Mouse (Mus musculus) heart, embryonic 11.5 days (tissue): ENCODE results near the gene Dvl2. TPM values are rescaled to one million over a fixed set of nuclear protein-coding genes. Genes with fewer than 3 reads are reported as not detected.

Source experiments
- microRNA counts: library from miRNA; unstranded; fragments of <30 nt; microRNA quantifications from one replicate; lab custom pipeline; 2015
- microRNA-seq: library from miRNA; unstranded; fragments of <30 nt; microRNA quantifications from one replicate; pipeline ENCODE4, GENCODE M21; 2016; ENCODE audit warnings: borderline number of aligned reads
- polyA plus RNA-seq: library from polyadenylated mRNA; unstranded; fragments of >200 nt; fragmentation: Nextera tagmentation; extraction: Ambion mirVana; gene quantifications from 2 replicates; pipeline ENCODE4 v1.2.1, GENCODE M21; 2014

Gene Dvl2
- polyA plus RNA-seq, 1 experiment from 2014 or later = 18.9 TPM

MicroRNAs within 50 kb of the gene (microRNA counts, 519-probe panel; counts per million panel counts)
- microRNA mmu-miR-324-3p (lab: Ali Mortazavi, UCI) (32.2 counts per million), microRNA mmu-miR-324-5p (lab: Ali Mortazavi, UCI) (5,305 counts per million, percentile 57 among the panel's probes with 10 or more counts)

Small RNA genes lying within 50 kb of the gene (microRNA-seq; reads per million reads assigned to microRNA genes)
- not detected for gene Gm44349
- gene Mir324 = 4,291 reads per million, percentile 92 among the genes with 10 or more reads in this experiment

Other genes starting within 250 kb of the Dvl2 start
- 29.0 and 36.7 TPM in 2 replicates for gene Polr2a, start 242.0 kb upstream of the Dvl2 start, polyA plus RNA-seq
- gene Slc35g3, start 238.6 kb upstream of the Dvl2 start, polyA plus RNA-seq = 0.10 TPM in 1 of 2 replicates, not detected in the other
- 2.1 and 3.1 TPM in 2 replicates for gene Zbtb4, start 234.7 kb upstream of the Dvl2 start, polyA plus RNA-seq
- gene Chrnb1, start 204.7 kb upstream of the Dvl2 start, polyA plus RNA-seq = 3.7 and 4.5 TPM in 2 replicates
- 1.5 and 2.5 TPM in 2 replicates for gene Fgf11, start 198.7 kb upstream of the Dvl2 start, polyA plus RNA-seq
- gene Tmem102, start 195.0 kb upstream of the Dvl2 start, polyA plus RNA-seq = 1.1 and 1.5 TPM in 2 replicates
- gene Gm39566, start 185.3 kb upstream of the Dvl2 start, polyA plus RNA-seq = not detected in 2 replicates
- not detected in 2 replicates for gene Spem2, start 182.1 kb upstream of the Dvl2 start, polyA plus RNA-seq
- not detected in 2 replicates for gene Spem1, start 178.4 kb upstream of the Dvl2 start, polyA plus RNA-seq
- 3.1 and 3.3 TPM in 2 replicates for gene Nlgn2, start 162.8 kb upstream of the Dvl2 start, polyA plus RNA-seq
- 321 and 331 TPM in 2 replicates for gene Tmem256, start 162.1 kb upstream of the Dvl2 start, polyA plus RNA-seq
- gene Plscr3, start 154.2 kb upstream of the Dvl2 start, polyA plus RNA-seq = 65.9 and 75.2 TPM in 2 replicates
- 0.23 and 0.39 TPM in 2 replicates for gene Tnk1, start 141.9 kb upstream of the Dvl2 start, polyA plus RNA-seq
- gene Tmem95, start 122.6 kb upstream of the Dvl2 start, polyA plus RNA-seq = not detected in 2 replicates
- 3.3 and 3.8 TPM in 2 replicates for gene Kctd11, start 119.2 kb upstream of the Dvl2 start, polyA plus RNA-seq
- 7.2 and 8.1 TPM in 2 replicates for gene Acap1, start 105.1 kb upstream of the Dvl2 start, polyA plus RNA-seq
- 5.3 and 5.8 TPM in 2 replicates for gene 2810408A11Rik, start 99.6 kb upstream of the Dvl2 start, polyA plus RNA-seq
- gene Neurl4, start 99.5 kb upstream of the Dvl2 start, polyA plus RNA-seq = 9.3 and 10.8 TPM in 2 replicates
- gene Gps2, start 86.7 kb upstream of the Dvl2 start, polyA plus RNA-seq = 53.2 and 62.2 TPM in 2 replicates
- 1,428 and 1,516 TPM in 2 replicates for gene Eif5a, start 78.6 kb upstream of the Dvl2 start, polyA plus RNA-seq
- 1.5 and 4.3 TPM in 2 replicates for gene Ybx2, start 64.8 kb upstream of the Dvl2 start, polyA plus RNA-seq
- 22.0 and 22.8 TPM in 2 replicates for gene Slc2a4, start 52.4 kb upstream of the Dvl2 start, polyA plus RNA-seq
- gene Cldn7, start 35.8 kb upstream of the Dvl2 start, polyA plus RNA-seq = 2.4 and 3.0 TPM in 2 replicates
- 20.3 and 22.2 TPM in 2 replicates for gene Ctdnep1, start 19.4 kb upstream of the Dvl2 start, polyA plus RNA-seq
- 120 and 130 TPM in 2 replicates for gene Elp5, start 18.1 kb upstream of the Dvl2 start, polyA plus RNA-seq
- 481 and 489 TPM in 2 replicates for gene Gabarap, start 9.5 kb upstream of the Dvl2 start, polyA plus RNA-seq
- 27.3 and 29.9 TPM in 2 replicates for gene Phf23, start 4.8 kb upstream of the Dvl2 start, polyA plus RNA-seq
- gene Acadvl, start 14.8 kb downstream of the Dvl2 start, polyA plus RNA-seq = 94.1 and 111 TPM in 2 replicates
- gene Dlg4, start 16.3 kb downstream of the Dvl2 start, polyA plus RNA-seq = 10.2 and 10.4 TPM in 2 replicates
- gene Asgr1, start 53.5 kb downstream of the Dvl2 start, polyA plus RNA-seq = 0.13 TPM in 1 of 2 replicates, not detected in the other
- 0.57 TPM in 1 of 2 replicates, not detected in the other for gene Asgr2, start 92.0 kb downstream of the Dvl2 start, polyA plus RNA-seq
- 0.17 and 0.29 TPM in 2 replicates for gene Mgl2, start 129.7 kb downstream of the Dvl2 start, polyA plus RNA-seq
- gene Clec10a, start 155.6 kb downstream of the Dvl2 start, polyA plus RNA-seq = not detected in 2 replicates
- 0.36 and 0.39 TPM in 2 replicates for gene Slc16a11, start 212.2 kb downstream of the Dvl2 start, polyA plus RNA-seq
- gene Slc16a13, start 220.5 kb downstream of the Dvl2 start, polyA plus RNA-seq = 7.6 and 7.8 TPM in 2 replicates
- gene Bcl6b, start 229.2 kb downstream of the Dvl2 start, polyA plus RNA-seq = 11.9 and 13.0 TPM in 2 replicates
- gene 0610010K14Rik, start 237.3 kb downstream of the Dvl2 start, polyA plus RNA-seq = 129 and 132 TPM in 2 replicates
- 7.7 and 9.3 TPM in 2 replicates for gene Gm21988, start 239.2 kb downstream of the Dvl2 start, polyA plus RNA-seq
- gene Rnasek, start 239.2 kb downstream of the Dvl2 start, polyA plus RNA-seq = 170 and 183 TPM in 2 replicates